Mouse (Mus musculus) bone marrow, adult 2 months (tissue): Measurements from ENCODE around the gene Odf2.
A peak's percentile ranks its signal among the peaks of the same experiment; 100 is the strongest.

ENCODE experiments used
- CTCF ChIP-seq: fragments of 200-500 bp; IDR thresholded peaks from 2 replicates; pipeline ENCODE4 v1.5.1; 2011; ENCODE audit warnings: low read length, control low read depth; ENCODE audit not compliant: control insufficient read depth, insufficient read depth
- POLR2A ChIP-seq: fragments of 200-500 bp; IDR thresholded peaks from 2 replicates; pipeline ENCODE4 v1.6.1; 2011; ENCODE audit warnings: low read depth, mild to moderate bottlenecking, control low read depth, low read length, borderline replicate concordance; ENCODE audit not compliant: control insufficient read depth

DNA sequence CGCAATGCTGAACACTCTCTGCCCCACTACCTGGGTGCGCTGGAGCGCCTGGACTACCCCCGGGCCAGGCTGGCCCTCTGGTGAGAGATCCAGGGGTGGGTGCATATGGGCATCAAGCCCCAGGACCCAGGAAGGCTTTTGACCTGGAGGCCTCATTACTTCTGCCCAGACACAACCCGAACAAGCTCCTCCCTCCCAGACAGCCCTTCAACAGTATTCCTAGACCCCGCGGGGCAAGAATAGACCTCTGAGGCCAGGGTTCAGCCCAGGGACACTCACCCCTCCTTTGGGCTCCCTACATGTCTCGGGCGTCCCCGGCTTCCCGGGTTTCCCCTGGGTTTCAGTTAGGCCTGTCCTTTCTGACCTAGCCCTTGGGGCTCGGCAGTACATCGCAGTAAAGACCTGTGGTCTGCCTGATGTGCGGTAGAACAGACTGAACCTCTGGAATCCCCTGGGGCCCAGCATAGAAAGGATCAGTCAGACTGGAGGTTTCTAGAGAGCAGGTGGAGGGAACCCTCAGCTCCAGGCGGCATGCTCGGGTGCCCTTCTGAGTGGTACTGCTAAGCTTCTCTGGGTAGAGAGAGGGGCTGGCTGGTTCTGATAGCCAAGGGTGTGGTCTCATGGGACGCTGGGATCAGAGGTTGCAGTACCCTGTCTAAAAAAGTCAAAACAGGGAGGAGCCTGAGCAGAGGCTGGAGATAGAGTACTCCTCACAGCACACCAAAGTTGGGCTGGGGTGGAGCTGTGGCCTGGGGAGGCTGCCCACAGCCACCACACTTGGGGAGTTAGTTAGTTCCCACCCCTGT, 19.2 kb upstream of the Odf2 start:
- no peak for TF ChIP-seq CTCF
- TF ChIP-seq POLR2A, result peak; percentile 82
